Mouse (Mus musculus): ENCODE data around the gene Me1. TPM values are rescaled to one million over a fixed set of nuclear protein-coding genes. Genes with fewer than 3 reads are reported as not detected.

The Me1 gene
- polyA plus RNA-seq, 1 experiment from 2014 or later = 33.3 TPM

GRCm38 (mm10) chr9:86725066-86725465, 29.3 kb upstream of the Me1 start:
- no peak overlapping the region for H3K27ac ChIP-seq (replicated peaks in 1 of 2; ENCODE audit: control insufficient read depth in 1 of 2, insufficient read depth in 1 of 2, low read depth in 2 of 2, low read length in 2 of 2)
- no peaks in the 10 kb centered on the region for H3K27me3 ChIP-seq (ENCODE audit: control insufficient read depth, insufficient read depth, low read length)
- H3K4me1 ChIP-seq (ENCODE audit: control insufficient read depth in 2 of 2, insufficient read depth in 2 of 2, low read length in 2 of 2) = peaks cover 3 to 5% of the 10 kb centered on the region in 2 experiments; a peak in 3 of 4 replicates
- no peak for ATAC-seq (ENCODE audit: insufficient number of reproducible peaks, insufficient read depth, low FRiP score, low read depth)
- no peaks in the 10 kb centered on the region for H3K36me3 ChIP-seq (ENCODE audit: control insufficient read depth, insufficient read depth, low read length)
- H3K9me3 ChIP-seq (ENCODE audit: control insufficient read depth, low read length) = no peaks in the 10 kb centered on the region
- WGBS = 87% methylated on average over 4 of the region's 4 CpGs
- H3K4me2 ChIP-seq (ENCODE audit: low read length) = no peak overlapping the region
- no peak overlapping the region for H3K4me3 ChIP-seq (ENCODE audit: control insufficient read depth in 1 of 2, insufficient read depth in 1 of 2, low read depth in 1 of 2, low read length in 2 of 2)
- no peak overlapping the region for H3K9ac ChIP-seq (ENCODE audit: low read length)

- Histone ChIP-seq H3K4me2 (ENCODE audit: low read length) (no peak overlapping the region), H3K9ac (ENCODE audit: low read length) (no peak overlapping the region), H3K4me3 (ENCODE audit: control insufficient read depth in 1 of 2, insufficient read depth in 1 of 2, low read depth in 1 of 2, low read length in 2 of 2) (no peak overlapping the region), H3K27me3 (ENCODE audit: control insufficient read depth, insufficient read depth, low read length) (no peaks in the 10 kb centered on the region), H3K9me3 (ENCODE audit: control insufficient read depth, low read length) (no peaks in the 10 kb centered on the region), H3K4me1 (ENCODE audit: control insufficient read depth in 2 of 2, insufficient read depth in 2 of 2, low read length in 2 of 2) (peaks cover 0 to 2% of the 10 kb centered on the region in 2 experiments; a peak in 1 of 4 replicates), H3K27ac (replicated peaks in 1 of 2; ENCODE audit: control insufficient read depth in 1 of 2, insufficient read depth in 1 of 2, low read depth in 2 of 2, low read length in 2 of 2) (no peak overlapping the region), H3K36me3 (ENCODE audit: control insufficient read depth, insufficient read depth, low read length) (no peaks in the 10 kb centered on the region)
- ATAC-seq (ENCODE audit: insufficient number of reproducible peaks, insufficient read depth, low FRiP score, low read depth) = no peak
- 81% methylated on average over 2 of the region's 2 CpGs for WGBS
Measured at GRCm38 (mm10) chr9:86720794-86721193, 25.0 kb upstream of the Me1 start.

- Histone ChIP-seq H3K9me3 (ENCODE audit: control insufficient read depth, low read length) (no peaks in the 10 kb centered on the region), H3K4me3 (ENCODE audit: control insufficient read depth in 1 of 2, insufficient read depth in 1 of 2, low read depth in 1 of 2, low read length in 2 of 2) (no peak overlapping the region), H3K27me3 (ENCODE audit: control insufficient read depth, insufficient read depth, low read length) (no peaks in the 10 kb centered on the region), H3K9ac (ENCODE audit: low read length) (no peak overlapping the region), H3K4me1 (ENCODE audit: control insufficient read depth in 2 of 2, insufficient read depth in 2 of 2, low read length in 2 of 2) (peaks cover 0 to 2% of the 10 kb centered on the region in 2 experiments; a peak in 1 of 4 replicates), H3K4me2 (ENCODE audit: low read length) (no peak overlapping the region), H3K36me3 (ENCODE audit: control insufficient read depth, insufficient read depth, low read length) (no peaks in the 10 kb centered on the region), H3K27ac (replicated peaks in 1 of 2; ENCODE audit: control insufficient read depth in 1 of 2, insufficient read depth in 1 of 2, low read depth in 2 of 2, low read length in 2 of 2) (no peak overlapping the region)
- ATAC-seq (ENCODE audit: insufficient number of reproducible peaks, insufficient read depth, low FRiP score, low read depth) = no peak
- WGBS = 89% methylated on average over 5 of the region's 5 CpGs
Measured at GRCm38 (mm10) chr9:86720227-86720626, 24.5 kb upstream of the Me1 start.

GRCm38 (mm10) chr9:86717119-86717518, 21.4 kb upstream of the Me1 start:
- no peak for ATAC-seq (ENCODE audit: insufficient number of reproducible peaks, insufficient read depth, low FRiP score, low read depth)
- H3K27me3 ChIP-seq (ENCODE audit: control insufficient read depth, insufficient read depth, low read length) = no peaks in the 10 kb centered on the region
- no peaks in the 10 kb centered on the region for H3K9me3 ChIP-seq (ENCODE audit: control insufficient read depth, low read length)
- H3K27ac ChIP-seq (replicated peaks in 1 of 2; ENCODE audit: control insufficient read depth in 1 of 2, insufficient read depth in 1 of 2, low read depth in 2 of 2, low read length in 2 of 2) = no peak overlapping the region
- no peaks in the 10 kb centered on the region for H3K36me3 ChIP-seq (ENCODE audit: control insufficient read depth, insufficient read depth, low read length)
- no peak overlapping the region for H3K4me3 ChIP-seq (ENCODE audit: control insufficient read depth in 1 of 2, insufficient read depth in 1 of 2, low read depth in 1 of 2, low read length in 2 of 2)
- WGBS = 55% methylated on average over 5 of the region's 5 CpGs
- peaks cover 0 to 2% of the 10 kb centered on the region in 2 experiments; a peak in 1 of 4 replicates for H3K4me1 ChIP-seq (ENCODE audit: control insufficient read depth in 2 of 2, insufficient read depth in 2 of 2, low read length in 2 of 2)
- H3K9ac ChIP-seq (ENCODE audit: low read length) = no peak overlapping the region
- no peak overlapping the region for H3K4me2 ChIP-seq (ENCODE audit: low read length)

- ATAC-seq (ENCODE audit: insufficient number of reproducible peaks, insufficient read depth, low FRiP score, low read depth) = no peak
- 37% methylated on average over 2 of the region's 2 CpGs for WGBS
Measured at GRCm38 (mm10) chr9:86716540-86716939, 20.8 kb upstream of the Me1 start.

GRCm38 (mm10) chr9:86714089-86714488, 18.3 kb upstream of the Me1 start:
- Histone ChIP-seq H3K4me1 (ENCODE audit: control insufficient read depth in 2 of 2, insufficient read depth in 2 of 2, low read length in 2 of 2) (peaks cover under 1 to 7% of the 10 kb centered on the region in 2 experiments; a peak in 2 of 4 replicates), H3K4me2 (ENCODE audit: low read length) (no peak overlapping the region), H3K9me3 (ENCODE audit: control insufficient read depth, low read length) (no peaks in the 10 kb centered on the region), H3K9ac (ENCODE audit: low read length) (no peak overlapping the region), H3K4me3 (ENCODE audit: control insufficient read depth in 1 of 2, insufficient read depth in 1 of 2, low read depth in 1 of 2, low read length in 2 of 2) (no peak overlapping the region), H3K27me3 (ENCODE audit: control insufficient read depth, insufficient read depth, low read length) (no peaks in the 10 kb centered on the region), H3K27ac (replicated peaks in 1 of 2; ENCODE audit: control insufficient read depth in 1 of 2, insufficient read depth in 1 of 2, low read depth in 2 of 2, low read length in 2 of 2) (no peak overlapping the region), H3K36me3 (ENCODE audit: control insufficient read depth, insufficient read depth, low read length) (no peaks in the 10 kb centered on the region)
- WGBS = 84% methylated on average over 3 of the region's 3 CpGs
- ATAC-seq (ENCODE audit: insufficient number of reproducible peaks, insufficient read depth, low FRiP score, low read depth) = no peak

More at GRCm38 (mm10) chr9:86716540-86716939, 20.8 kb upstream of the Me1 start:
- no peak overlapping the region for H3K4me3 ChIP-seq (ENCODE audit: control insufficient read depth in 1 of 2, insufficient read depth in 1 of 2, low read depth in 1 of 2, low read length in 2 of 2)
- peaks cover 0 to 2% of the 10 kb centered on the region in 2 experiments; a peak in 1 of 4 replicates for H3K4me1 ChIP-seq (ENCODE audit: control insufficient read depth in 2 of 2, insufficient read depth in 2 of 2, low read length in 2 of 2)
- H3K4me2 ChIP-seq (ENCODE audit: low read length) = no peak overlapping the region
- H3K9me3 ChIP-seq (ENCODE audit: control insufficient read depth, low read length) = no peaks in the 10 kb centered on the region
- no peaks in the 10 kb centered on the region for H3K36me3 ChIP-seq (ENCODE audit: control insufficient read depth, insufficient read depth, low read length)
- no peaks in the 10 kb centered on the region for H3K27me3 ChIP-seq (ENCODE audit: control insufficient read depth, insufficient read depth, low read length)
- no peak overlapping the region for H3K9ac ChIP-seq (ENCODE audit: low read length)
- H3K27ac ChIP-seq (replicated peaks in 1 of 2; ENCODE audit: control insufficient read depth in 1 of 2, insufficient read depth in 1 of 2, low read depth in 2 of 2, low read length in 2 of 2) = no peak overlapping the region

- Histone ChIP-seq H3K9ac (ENCODE audit: low read length) (no peak overlapping the region), H3K36me3 (ENCODE audit: control insufficient read depth, insufficient read depth, low read length) (no peaks in the 10 kb centered on the region), H3K27me3 (ENCODE audit: control insufficient read depth, insufficient read depth, low read length) (no peaks in the 10 kb centered on the region), H3K9me3 (ENCODE audit: control insufficient read depth, low read length) (no peaks in the 10 kb centered on the region), H3K4me1 (ENCODE audit: control insufficient read depth in 2 of 2, insufficient read depth in 2 of 2, low read length in 2 of 2) (peaks cover 4 to 7% of the 10 kb centered on the region in 2 experiments; a peak in 1 of 4 replicates), H3K4me3 (ENCODE audit: control insufficient read depth in 1 of 2, insufficient read depth in 1 of 2, low read depth in 1 of 2, low read length in 2 of 2) (no peak overlapping the region), H3K4me2 (ENCODE audit: low read length) (no peak overlapping the region), H3K27ac (replicated peaks in 1 of 2; ENCODE audit: control insufficient read depth in 1 of 2, insufficient read depth in 1 of 2, low read depth in 2 of 2, low read length in 2 of 2) (no peak overlapping the region)
- 66% methylated on average over 2 of the region's 2 CpGs for WGBS
- no peak for ATAC-seq (ENCODE audit: insufficient number of reproducible peaks, insufficient read depth, low FRiP score, low read depth)
Measured at GRCm38 (mm10) chr9:86712648-86713047, 16.9 kb upstream of the Me1 start.

GRCm38 (mm10) chr9:86710091-86710634, 14.4 kb upstream of the Me1 start:
- Histone ChIP-seq H3K27ac (replicated peaks in 1 of 2; ENCODE audit: control insufficient read depth in 1 of 2, insufficient read depth in 1 of 2, low read depth in 2 of 2, low read length in 2 of 2) (no peak overlapping the region), H3K4me1 (ENCODE audit: control insufficient read depth in 2 of 2, insufficient read depth in 2 of 2, low read length in 2 of 2) (peaks cover 4 to 7% of the 10 kb centered on the region in 2 experiments; a peak in 1 of 4 replicates), H3K4me3 (ENCODE audit: control insufficient read depth in 1 of 2, insufficient read depth in 1 of 2, low read depth in 1 of 2, low read length in 2 of 2) (no peak overlapping the region), H3K27me3 (ENCODE audit: control insufficient read depth, insufficient read depth, low read length) (no peaks in the 10 kb centered on the region), H3K9ac (ENCODE audit: low read length) (no peak overlapping the region), H3K4me2 (ENCODE audit: low read length) (no peak overlapping the region), H3K36me3 (ENCODE audit: control insufficient read depth, insufficient read depth, low read length) (no peaks in the 10 kb centered on the region), H3K9me3 (ENCODE audit: control insufficient read depth, low read length) (no peaks in the 10 kb centered on the region)
- no peak for ATAC-seq (ENCODE audit: insufficient number of reproducible peaks, insufficient read depth, low FRiP score, low read depth)
- 62% methylated on average over 2 of the region's 2 CpGs for WGBS

All from heart, embryonic 14.5 days (tissue).